Mouse (Mus musculus) forebrain, embryonic 13.5 days (tissue): ENCODE measurements at regions not wholly inside any gene's neighbourhood (a gene's known extent, or its start where the extent isn't known, plus 50 kb on each side); places are given as distances from the start of the nearest gene placed in this dataset.

ENCODE experiments used
- ATAC-seq: fragments of 200-750 bp; cut with Nextera tagmentation; 2 replicates; pipeline ENCODE4 v1.8.0; 2017
- H3K27ac ChIP-seq: fragments of 300-500 bp; sonication (generic); 2 replicates; pipeline ENCODE4 v1.5.1; 2015; ENCODE audit warnings: inconsistent platforms, mild to moderate bottlenecking, moderate library complexity
- H3K27me3 ChIP-seq: fragments of 300-500 bp; sonication (generic); 2 replicates; pipeline ENCODE4 v1.6.1; 2015; ENCODE audit warnings: mild to moderate bottlenecking, inconsistent platforms
- H3K36me3 ChIP-seq: fragments of 300-500 bp; sonication (generic); 2 replicates; pipeline ENCODE4 v1.6.1; 2015; ENCODE audit warnings: mild to moderate bottlenecking, inconsistent platforms; ENCODE audit not compliant: poor library complexity, severe bottlenecking
- H3K4me1 ChIP-seq: fragments of 300-500 bp; sonication (generic); 2 replicates; pipeline ENCODE4 v1.6.1; 2015; ENCODE audit warnings: inconsistent platforms
- H3K4me2 ChIP-seq: fragments of 300-500 bp; sonication (generic); 2 replicates; pipeline ENCODE4 v1.6.1; 2015; ENCODE audit warnings: inconsistent platforms, mild to moderate bottlenecking, moderate library complexity
- H3K4me3 ChIP-seq: fragments of 300-500 bp; sonication (generic); 2 replicates; pipeline ENCODE4 v1.5.1; 2015; ENCODE audit warnings: mild to moderate bottlenecking, inconsistent platforms
- H3K9ac ChIP-seq: fragments of 300-500 bp; sonication (generic); 2 replicates; pipeline ENCODE4 v1.6.1; 2015; ENCODE audit warnings: mild to moderate bottlenecking, inconsistent platforms
- H3K9me3 ChIP-seq: fragments of 300-500 bp; sonication (generic); replicated peaks from 2 replicates; pipeline ENCODE4 v1.6.1; 2016; ENCODE audit warnings: inconsistent platforms
- WGBS: fragments of 180-500 bp; shearing (Covaris S2); methylation state at CpG from one replicate; pipeline ENCODE4 v1.1.7; 2015; 5-methylcytosine and 5-hydroxymethylcytosine counted together

DNA sequence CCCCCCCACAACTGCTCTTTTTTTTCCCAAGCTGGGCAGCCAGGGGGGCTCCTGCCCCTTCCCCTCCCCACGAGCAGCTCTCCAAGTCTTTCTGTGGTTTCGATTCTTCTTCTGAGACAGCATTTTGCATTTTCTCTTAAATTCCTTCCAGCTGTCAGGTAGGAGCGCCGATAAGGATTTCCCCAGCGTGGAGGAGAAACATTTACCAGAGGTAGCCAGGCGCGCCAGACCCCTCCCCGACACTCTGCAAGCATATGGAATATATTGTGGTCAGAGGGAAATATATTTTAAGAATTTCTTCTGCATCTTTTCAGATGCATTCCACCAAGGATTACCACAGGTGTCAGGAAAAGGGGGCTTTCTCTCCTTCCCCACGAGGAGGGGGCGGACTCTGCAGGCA is 111.9 kb downstream of the Tbx5 start:
- Histone ChIP-seq H3K4me1 (peaks cover 5% of the 10 kb centered on the region; the same call in 1 of the 2 replicates), H3K4me2 (no peak overlapping the region), H3K27me3 (0 out of 2 replicates have a peak, but pooled peaks cover 3% of the 10 kb centered on the region), H3K9ac (no peak overlapping the region), H3K9me3 (no peaks in the 10 kb centered on the region), H3K27ac (no peak overlapping the region), H3K4me3 (no peak overlapping the region), H3K36me3 (no peaks in the 10 kb centered on the region)
- 78% methylated on average over 10 of the region's 10 CpGs for WGBS
- no peak for ATAC-seq

DNA sequence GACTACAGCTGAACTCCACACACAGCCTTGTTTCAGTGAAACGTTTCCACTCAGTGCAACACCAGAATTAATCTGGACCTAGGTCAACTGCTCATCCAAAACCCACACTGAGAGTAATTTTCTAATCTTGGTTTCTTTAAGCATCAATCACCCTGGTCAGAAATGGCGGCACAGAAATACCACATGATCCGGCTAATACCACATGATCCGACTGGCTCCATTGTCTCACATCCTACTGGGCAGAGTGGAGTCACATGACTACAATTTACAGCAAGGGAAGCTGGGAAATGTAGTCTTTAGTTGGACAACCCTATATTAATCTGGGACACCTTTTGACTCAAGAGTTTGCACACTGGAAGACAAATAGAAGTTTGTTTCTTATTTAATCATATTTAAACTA is 115.9 kb downstream of the Tbx5 start:
- H3K9ac ChIP-seq = no peak overlapping the region
- H3K27ac ChIP-seq = no peak overlapping the region
- no peaks in the 10 kb centered on the region for H3K9me3 ChIP-seq
- 0 out of 2 replicates have a peak, but pooled peaks cover 3% of the 10 kb centered on the region for H3K27me3 ChIP-seq
- peak; percentile 70; the same call in 1 of the 2 replicates for ATAC-seq
- WGBS = 79% methylated on average over 4 of the region's 4 CpGs
- H3K36me3 ChIP-seq = no peaks in the 10 kb centered on the region
- H3K4me2 ChIP-seq = no peak overlapping the region
- H3K4me1 ChIP-seq = peaks cover 5% of the 10 kb centered on the region; the same call in 1 of the 2 replicates
- H3K4me3 ChIP-seq = no peak overlapping the region

DNA sequence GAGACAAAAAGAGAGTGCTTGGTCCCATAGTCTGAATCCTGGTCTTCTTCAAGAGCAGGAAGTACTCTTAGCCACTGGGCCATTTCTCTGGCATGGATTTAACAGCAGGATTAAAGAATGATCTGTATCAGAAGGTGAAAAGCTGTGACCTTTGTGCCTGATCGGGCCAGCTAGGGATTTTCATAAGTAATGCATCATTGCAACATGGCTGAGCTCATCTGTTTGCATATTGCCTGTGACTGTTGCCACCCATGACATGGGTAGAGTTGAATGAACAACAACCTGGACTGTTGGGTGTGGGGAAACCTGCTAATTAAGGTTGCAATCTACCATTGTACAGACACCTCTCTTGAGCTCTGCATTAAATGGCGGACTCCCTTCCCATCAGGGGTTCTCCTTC is 119.6 kb downstream of the Tbx5 start:
- H3K27ac ChIP-seq = no peak overlapping the region
- H3K4me3 ChIP-seq = no peak overlapping the region
- no peaks in the 10 kb centered on the region for H3K36me3 ChIP-seq
- 81% methylated on average over 2 of the region's 2 CpGs for WGBS
- no peak overlapping the region for H3K4me2 ChIP-seq
- H3K27me3 ChIP-seq = 0 out of 2 replicates have a peak, but pooled peaks cover 2% of the 10 kb centered on the region
- H3K4me1 ChIP-seq = no peaks in the 10 kb centered on the region
- no peak overlapping the region for H3K9ac ChIP-seq
- H3K9me3 ChIP-seq = no peaks in the 10 kb centered on the region
- no peak for ATAC-seq

DNA sequence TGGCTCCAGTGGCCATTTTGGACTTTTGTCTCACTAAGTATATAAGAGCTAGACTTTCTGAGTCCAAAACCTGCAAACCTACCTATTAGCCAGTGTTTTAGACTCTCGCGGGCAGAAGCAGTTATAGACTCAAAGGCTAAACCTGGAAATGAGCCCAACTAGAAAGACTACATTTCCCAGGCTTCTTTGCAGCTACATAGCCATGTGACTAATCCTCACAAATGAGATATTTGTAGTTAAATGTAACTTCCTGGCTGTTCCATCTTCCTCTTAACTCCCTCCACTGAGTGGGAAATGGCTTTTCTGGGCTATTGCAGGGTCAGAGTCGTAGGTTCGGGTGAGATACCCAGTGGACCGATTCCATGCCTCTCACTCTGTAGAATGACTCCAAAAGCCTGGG is 120.7 kb downstream of the Tbx5 start:
- Histone ChIP-seq H3K4me3 (no peak overlapping the region), H3K9me3 (no peaks in the 10 kb centered on the region), H3K9ac (no peak overlapping the region), H3K27ac (no peak overlapping the region), H3K4me1 (no peaks in the 10 kb centered on the region), H3K27me3 (no peaks in the 10 kb centered on the region), H3K36me3 (no peaks in the 10 kb centered on the region), H3K4me2 (no peak overlapping the region)
- no peak for ATAC-seq
- 94% methylated on average over 5 of the region's 5 CpGs for WGBS

DNA sequence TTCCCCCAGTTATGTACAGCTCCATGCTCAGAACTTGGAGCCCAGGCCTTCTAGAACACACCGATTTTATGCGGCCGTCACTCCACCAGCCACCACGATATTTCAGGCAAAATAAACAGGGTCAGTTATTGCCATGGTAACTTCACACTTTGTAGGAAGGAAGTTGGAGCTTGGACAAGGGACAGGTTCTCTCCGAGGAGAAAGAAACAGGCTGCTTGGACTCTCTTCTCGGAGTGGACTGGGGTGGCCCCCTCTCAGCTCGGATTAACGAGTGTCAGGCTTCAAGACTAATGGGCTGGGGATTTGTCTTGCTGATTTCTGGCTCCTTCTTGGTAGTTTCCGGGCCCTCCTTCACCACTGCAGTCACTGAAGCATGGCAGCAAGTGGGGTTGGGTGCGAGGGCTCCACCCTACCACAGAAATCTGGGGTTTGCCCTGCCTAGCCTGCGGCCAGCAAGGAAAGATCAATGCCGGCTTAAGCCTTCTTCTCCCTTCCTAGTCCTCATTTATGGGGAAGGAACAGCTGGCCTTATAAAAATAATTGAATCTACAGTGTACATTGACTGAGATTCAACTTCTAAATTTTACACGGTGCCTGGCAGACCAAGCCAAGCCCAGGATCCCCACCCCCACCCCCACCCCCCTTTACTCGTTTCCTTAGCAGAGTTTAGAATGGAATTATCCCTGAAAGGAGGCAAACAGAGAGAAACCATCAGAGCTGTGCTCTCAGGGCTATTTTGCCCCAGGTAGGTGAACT is 121.5 kb downstream of the Tbx5 start:
- Histone ChIP-seq H3K4me2 (no peak overlapping the region), H3K9ac (no peak overlapping the region), H3K9me3 (no peaks in the 10 kb centered on the region), H3K4me1 (no peaks in the 10 kb centered on the region), H3K36me3 (no peaks in the 10 kb centered on the region), H3K27ac (no peak overlapping the region), H3K4me3 (no peak overlapping the region), H3K27me3 (no peaks in the 10 kb centered on the region)
- 63% methylated on average over 14 of the region's 14 CpGs for WGBS
- ATAC-seq = no peak

DNA sequence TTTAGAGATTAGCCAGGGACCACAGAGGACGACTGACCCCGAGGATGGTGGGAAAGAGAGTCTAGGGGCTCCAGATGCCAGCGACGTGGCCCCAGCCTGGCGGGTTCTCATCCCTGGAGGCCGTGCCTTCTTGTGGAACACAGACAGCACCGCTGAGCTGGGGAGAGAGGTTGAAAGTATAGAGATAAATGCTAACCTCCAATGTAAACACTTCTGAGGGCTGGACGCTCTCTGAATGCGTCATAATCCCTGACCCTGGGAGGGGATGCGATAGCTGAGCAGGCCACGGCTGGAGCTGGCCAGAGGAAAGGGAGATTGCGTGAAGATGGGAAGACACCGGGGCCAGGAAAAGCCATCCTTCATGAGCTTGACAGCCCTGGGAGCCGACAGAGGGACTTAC is 126.5 kb downstream of the Tbx5 start:
- Histone ChIP-seq H3K36me3 (no peaks in the 10 kb centered on the region), H3K4me1 (peaks cover 5% of the 10 kb centered on the region; the same call in 1 of the 2 replicates), H3K4me3 (no peak overlapping the region), H3K9me3 (no peaks in the 10 kb centered on the region), H3K27me3 (0 out of 2 replicates have a peak, but pooled peaks cover 3% of the 10 kb centered on the region), H3K9ac (no peak overlapping the region), H3K27ac (no peak overlapping the region), H3K4me2 (no peak overlapping the region)
- no peak for ATAC-seq
- 49% methylated on average over 14 of the region's 14 CpGs for WGBS

DNA sequence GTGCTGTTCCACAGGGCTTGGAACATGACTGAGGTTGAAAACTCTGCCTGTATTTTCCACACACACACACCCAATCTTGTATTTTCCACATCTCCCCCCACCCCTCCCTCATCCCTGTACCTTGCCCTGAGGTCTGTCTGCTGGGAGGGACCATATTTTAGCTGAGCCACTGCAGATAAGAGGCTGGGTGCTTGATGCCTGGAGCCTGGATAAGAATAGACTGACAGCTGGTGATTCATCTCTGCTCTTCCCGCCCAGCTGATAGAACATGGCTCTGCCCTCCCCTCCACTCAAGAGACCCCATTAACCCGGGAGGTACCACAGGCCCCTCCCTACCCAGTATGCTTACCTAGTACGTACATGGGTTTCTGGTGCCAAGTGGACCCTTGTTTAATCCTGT is 132.3 kb downstream of the Tbx5 start:
- H3K27ac ChIP-seq = no peak overlapping the region
- H3K4me2 ChIP-seq = no peak overlapping the region
- ATAC-seq = no peak
- no peaks in the 10 kb centered on the region for H3K36me3 ChIP-seq
- H3K4me1 ChIP-seq = peaks cover 5% of the 10 kb centered on the region; the same call in 1 of the 2 replicates
- 0 out of 2 replicates have a peak, but pooled peaks cover 3% of the 10 kb centered on the region for H3K27me3 ChIP-seq
- 69% methylated on average over 3 of the region's 3 CpGs for WGBS
- H3K9ac ChIP-seq = no peak overlapping the region
- no peaks in the 10 kb centered on the region for H3K9me3 ChIP-seq
- H3K4me3 ChIP-seq = no peak overlapping the region

DNA sequence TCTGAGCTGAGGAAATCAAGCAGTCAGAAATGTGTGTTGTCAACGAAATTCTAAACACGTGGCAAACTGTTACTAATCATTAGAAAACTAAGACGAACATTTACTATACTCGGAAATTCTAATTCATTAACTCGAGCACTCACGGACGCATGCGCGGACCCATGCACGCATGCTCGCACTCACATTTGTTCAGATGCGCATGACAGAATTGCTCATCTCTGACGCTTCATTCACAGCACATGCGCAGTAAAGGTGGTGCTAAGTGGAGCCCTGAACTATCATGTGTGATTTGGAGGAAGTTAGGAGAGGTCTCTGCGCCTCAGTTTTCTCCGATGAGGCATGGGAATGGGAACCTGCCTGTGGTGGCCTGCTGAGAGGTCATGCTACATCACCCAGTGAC is 138.8 kb downstream of the Tbx5 start:
- Histone ChIP-seq H3K9me3 (no peaks in the 10 kb centered on the region), H3K4me2 (no peak overlapping the region), H3K27me3 (0 out of 2 replicates have a peak, but pooled peaks cover 4% of the 10 kb centered on the region), H3K36me3 (no peaks in the 10 kb centered on the region), H3K4me3 (no peak overlapping the region), H3K27ac (no peak overlapping the region), H3K4me1 (peaks cover 9% of the 10 kb centered on the region; the same call in 1 of the 2 replicates), H3K9ac (no peak overlapping the region)
- 84% methylated on average over 16 of the region's 16 CpGs for WGBS
- ATAC-seq = no peak

DNA sequence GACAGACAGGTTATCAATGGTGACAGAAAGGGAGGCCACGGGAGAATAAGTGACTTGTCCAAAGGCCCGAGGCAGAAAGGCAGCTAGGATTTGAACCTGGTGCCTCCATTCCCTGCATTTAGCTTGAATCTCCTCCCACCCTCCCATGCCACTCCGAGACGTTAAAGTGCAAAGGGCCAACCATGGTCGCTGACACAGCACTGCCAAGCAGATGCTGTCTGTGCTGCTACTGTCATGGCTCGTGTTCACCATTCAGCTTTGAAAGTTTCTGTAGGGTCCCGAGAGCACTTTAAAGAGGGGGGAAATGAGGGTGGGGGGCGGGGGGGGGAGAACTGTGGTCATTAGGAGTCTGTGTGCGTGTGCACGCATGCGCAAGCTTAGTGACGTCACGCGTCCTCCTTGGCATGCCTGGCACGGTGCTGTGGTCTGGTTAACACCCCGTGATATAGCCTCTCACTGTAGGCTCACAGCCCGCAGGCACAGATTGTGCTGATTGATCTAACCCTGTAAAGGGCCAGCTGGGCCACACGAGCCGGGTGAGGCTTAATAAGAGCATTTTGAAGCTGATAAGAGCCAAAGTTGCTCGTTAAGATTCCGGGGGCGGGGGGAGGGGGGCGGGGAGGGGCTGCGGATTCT is 140.5 kb downstream of the Tbx5 start:
- Histone ChIP-seq H3K4me3 (no peak overlapping the region), H3K4me2 (peak overlapping the region; percentile 22), H3K27me3 (0 out of 2 replicates have a peak, but pooled peaks cover 4% of the 10 kb centered on the region), H3K9ac (no peak overlapping the region), H3K4me1 (peaks cover 9% of the 10 kb centered on the region; the same call in 1 of the 2 replicates), H3K36me3 (no peaks in the 10 kb centered on the region), H3K27ac (0 out of 2 replicates have a peak overlapping the region, but pooled peaks have one; percentile 10), H3K9me3 (no peaks in the 10 kb centered on the region)
- ATAC-seq = peak; percentile 70; the same call in 1 of the 2 replicates
- 54% methylated on average over 24 of the region's 24 CpGs for WGBS

DNA sequence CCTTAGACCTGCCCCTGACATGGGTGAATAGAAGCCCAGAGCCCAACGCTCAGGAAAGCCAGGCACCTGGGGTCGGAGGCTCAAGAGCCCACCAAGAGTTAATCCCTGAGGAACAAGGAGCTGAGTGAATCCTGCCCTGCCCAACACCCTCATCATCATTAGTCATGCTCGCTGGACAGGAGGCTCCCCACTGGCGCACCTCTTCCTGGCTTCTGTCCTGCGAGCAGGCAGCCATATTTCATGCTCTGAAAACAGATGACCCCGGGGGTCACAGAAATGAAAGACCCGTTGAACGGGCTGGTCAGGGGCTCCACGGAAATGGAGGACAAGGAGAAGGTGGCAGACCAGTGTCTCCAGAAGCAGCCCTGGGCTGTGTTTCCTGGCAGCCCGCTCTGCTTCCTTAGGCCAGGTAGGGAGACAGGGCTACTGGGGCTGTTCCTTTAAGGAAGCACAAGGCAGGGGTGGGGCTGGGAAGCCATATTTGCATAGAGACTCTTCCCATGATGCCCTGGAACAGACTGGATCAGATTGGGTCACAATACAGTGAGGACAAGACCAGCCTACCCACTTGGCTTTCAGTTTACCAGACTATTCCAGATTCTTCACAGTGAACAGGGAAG is 138.1 kb upstream of the Rbm19 start:
- H3K4me3 ChIP-seq = no peak overlapping the region
- H3K4me1 ChIP-seq = peaks cover 10% of the 10 kb centered on the region; the same call in 1 of the 2 replicates
- H3K27me3 ChIP-seq = 0 out of 2 replicates have a peak, but pooled peaks cover 4% of the 10 kb centered on the region
- no peaks in the 10 kb centered on the region for H3K9me3 ChIP-seq
- no peak overlapping the region for H3K27ac ChIP-seq
- H3K4me2 ChIP-seq = no peak overlapping the region
- H3K36me3 ChIP-seq = no peaks in the 10 kb centered on the region
- ATAC-seq = no peak
- 37% methylated on average over 10 of the region's 10 CpGs for whole genome bisulfite sequencing
- no peak overlapping the region for H3K9ac ChIP-seq

DNA sequence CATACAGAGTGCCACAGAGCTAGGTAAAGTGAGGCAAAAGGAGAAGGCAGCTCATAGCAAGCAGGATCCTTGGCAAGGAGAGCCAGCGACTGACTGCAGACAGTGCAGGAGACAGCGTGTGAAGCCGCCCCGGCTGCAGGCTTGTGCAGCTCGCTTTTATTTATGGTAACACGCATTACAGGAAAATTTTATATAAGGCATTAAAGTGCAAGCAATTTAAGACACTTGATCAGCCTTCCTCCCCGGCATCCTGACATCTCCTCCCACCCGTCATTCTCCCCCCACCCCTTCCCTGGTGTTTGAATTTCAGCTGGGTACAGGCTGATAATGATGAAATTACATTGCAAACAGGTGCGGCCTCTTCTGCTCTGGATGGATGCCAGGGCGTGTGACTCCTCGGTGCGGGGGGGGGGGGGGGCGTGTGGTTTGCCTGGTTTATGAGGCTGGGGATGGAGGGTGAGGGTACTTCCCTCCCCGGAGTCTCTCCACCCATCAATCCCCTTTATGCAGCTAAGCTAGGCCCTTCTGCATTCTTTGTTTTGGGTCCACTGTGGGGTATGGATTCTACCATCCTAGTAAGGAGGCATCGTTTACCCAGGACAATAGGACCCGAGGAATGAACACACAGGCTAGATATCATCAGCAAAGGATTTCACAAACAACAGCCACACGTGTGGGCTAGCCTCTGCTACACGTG is 135.0 kb upstream of the Rbm19 start:
- Histone ChIP-seq H3K27ac (peak overlapping the region; percentile 66), H3K27me3 (no peaks in the 10 kb centered on the region), H3K36me3 (no peaks in the 10 kb centered on the region), H3K4me2 (no peak overlapping the region), H3K9me3 (no peaks in the 10 kb centered on the region), H3K9ac (no peak overlapping the region), H3K4me1 (peaks cover 7% of the 10 kb centered on the region; the same call in 1 of the 2 replicates), H3K4me3 (no peak overlapping the region)
- ATAC-seq = peak; percentile 69
- 65% methylated on average over 18 of the region's 18 CpGs for WGBS
